Mouse (Mus musculus) left cerebral cortex, adult 9 months (tissue): ENCODE data around the gene Gm17174.
A peak's percentile ranks its signal among the peaks of the same experiment; 100 is the strongest.
"Not testable (repeated sequence)": the region's sequence is repeated elsewhere in the genome, so short reads cannot be mapped to it uniquely, and the experiment has no call there.

ENCODE experiments used
- DNase-seq, 2 experiments: peaks; one replicate each; pipeline ENCODE4 v3.0.0; 2022; ENCODE audit warnings: low spot score in 2 of 2

Gene Gm17174

GRCm38 (mm10) chr14:51592039-51592438 lies at the start of gene Gm17174:
Gene Gm17174 (minus strand): TSS chr14:51592139.
- DNase-seq: not testable (repeated sequence)

- not testable (repeated sequence) for DNase-seq
Measured at GRCm38 (mm10) chr14:51635566-51635965, 43.6 kb upstream of the Gm17174 start, which contains the start of gene Gm4181. Gene Gm4181 (minus strand): TSS chr14:51635666.

- peak in 1 of 2 experiments; percentile 18 for DNase-seq
Measured at GRCm38 (mm10) chr14:51632426-51632825, 40.5 kb upstream of the Gm17174 start.

- DNase-seq: no peak
Measured at GRCm38 (mm10) chr14:51611210-51611609, 19.3 kb upstream of the Gm17174 start, which contains the start of gene Gm17078. Gene Gm17078 (minus strand): TSS chr14:51611310.

- not testable (repeated sequence) for DNase-seq
Measured at GRCm38 (mm10) chr14:51573963-51574362, 18.0 kb downstream of the Gm17174 start, which contains the start of gene Gm17175. Gene Gm17175 (minus strand): TSS chr14:51574063.

- DNase-seq: no peak
Measured at GRCm38 (mm10) chr14:51552490-51552889, 39.4 kb downstream of the Gm17174 start, which contains the start of gene Gm5622. Gene Gm5622 (plus strand): TSS chr14:51552790.
